Mouse (Mus musculus) MEL-GATA-1-ER (cell line): Measurements from ENCODE around the gene Mpp2.

Experiments
- DNase-seq: peaks from one replicate; pipeline ENCODE4 v3.0.0-alpha.2; 2012; ENCODE audit warnings: low read depth; ENCODE audit errors: extremely low read depth

The Mpp2 gene

DNA sequence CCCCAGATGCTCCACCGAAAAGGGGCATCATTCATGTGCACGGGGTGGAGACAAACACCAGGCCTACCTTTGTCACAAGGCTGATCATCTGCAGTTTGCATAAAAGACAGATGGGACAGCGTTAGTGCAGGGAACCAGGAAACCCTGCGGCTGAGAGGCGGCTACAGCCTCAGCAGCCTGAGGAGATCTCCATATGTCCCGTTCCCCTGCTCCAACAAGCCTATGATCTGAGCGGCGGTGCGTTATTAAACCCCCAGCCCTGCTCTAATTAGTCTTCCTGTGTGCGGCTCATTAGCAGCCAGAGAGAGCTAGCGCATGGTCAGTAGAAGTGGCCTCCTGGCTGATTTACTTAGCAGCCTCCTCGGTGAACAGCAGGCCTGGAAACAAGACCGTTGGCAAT, 78.2 kb downstream of the Mpp2 start:
- DNase-seq: no peak

DNA sequence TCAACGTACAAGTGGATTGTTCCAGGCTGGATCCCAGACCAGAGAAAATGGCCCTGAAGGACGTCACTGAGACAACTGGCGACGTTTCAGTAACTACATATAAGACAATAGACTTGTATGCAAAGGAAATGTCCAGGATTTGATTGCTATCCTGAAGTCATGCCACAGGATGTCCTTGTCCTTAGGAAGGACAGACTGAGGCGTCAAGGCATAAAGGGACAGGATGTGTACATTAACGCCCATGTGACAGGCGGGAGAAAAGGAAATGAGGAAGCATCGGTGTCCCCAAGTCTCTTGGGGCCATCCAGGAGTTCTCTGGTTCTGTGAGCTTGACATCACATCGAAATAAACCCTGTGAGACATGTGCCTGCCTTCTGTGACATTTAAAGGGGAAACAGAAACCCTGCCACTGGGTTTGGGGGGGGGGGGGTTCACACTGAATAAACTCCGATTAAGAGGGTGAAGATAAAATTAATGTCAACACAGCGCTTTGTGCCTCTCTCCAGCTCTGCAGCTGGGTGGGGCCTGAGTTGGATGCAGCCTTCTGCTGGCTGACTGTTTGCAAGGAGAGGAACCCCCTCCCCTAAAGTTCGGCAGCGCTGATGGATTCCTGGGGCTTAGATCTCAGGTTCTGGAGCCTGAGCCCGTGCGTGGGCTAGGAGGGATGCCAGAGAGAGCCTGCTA, 79.2 kb downstream of the Mpp2 start:
- DNase-seq: no peak

GRCm38 (mm10) chr11:102008372-102008771, 79.9 kb downstream of the Mpp2 start:
- DNase-seq: no peak
